Mouse (Mus musculus) neural tube, postnatal 0 days (tissue): Measurements from ENCODE around the gene Olfr1133. TPM values are rescaled to one million over a fixed set of nuclear protein-coding genes. Genes with fewer than 3 reads are reported as not detected.

Experiments used
- polyA plus RNA-seq: library from polyadenylated mRNA; unstranded; fragments of >200 nt; fragmentation: Nextera tagmentation; extraction: Ambion mirVana; gene quantifications from 2 replicates; pipeline ENCODE4 v1.2.1, GENCODE M21; 2015

Olfr1133 gene
- not detected in 2 replicates for polyA plus RNA-seq

DNA sequence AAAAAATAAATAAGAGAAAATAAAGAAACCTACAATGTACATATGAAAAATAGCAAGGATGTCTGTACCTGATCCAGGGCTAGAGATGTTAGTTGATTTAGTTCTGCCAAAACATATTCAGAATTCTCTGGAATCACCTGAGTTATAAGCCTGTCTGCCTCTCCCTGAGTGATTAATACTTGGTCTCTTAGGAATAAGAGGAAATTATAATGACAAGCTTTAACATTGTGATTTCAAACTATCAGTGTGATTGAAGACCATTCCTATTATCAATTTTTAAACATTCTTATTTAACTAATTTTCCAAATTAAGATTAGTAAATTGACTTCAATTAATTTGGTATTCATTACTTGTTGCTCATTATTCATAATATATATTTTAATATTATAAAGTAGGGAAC is at the start of gene Olfr1133:
Gene Olfr1133, minus strand, starts transcription at position 101 of the 400 bp plus-strand sequence.

DNA sequence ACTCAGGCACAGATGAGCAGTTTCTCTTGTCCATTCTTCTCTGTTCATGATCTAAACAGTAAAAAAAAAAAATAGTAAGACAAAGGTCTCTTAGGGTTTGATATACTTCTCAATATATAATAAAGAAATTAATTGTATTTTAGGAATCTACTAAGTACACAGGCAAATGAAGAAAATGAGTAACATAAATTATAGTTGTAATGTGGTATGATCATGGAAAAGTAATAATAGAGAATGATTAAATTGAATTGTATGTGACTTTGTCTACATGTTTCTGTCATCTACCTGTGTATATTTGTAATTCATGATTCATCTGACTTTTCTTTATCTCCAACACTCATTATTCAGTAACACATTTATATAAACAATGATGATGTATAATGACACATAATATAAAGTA is 46.7 kb upstream of the Olfr1133 start, which contains the start of gene Olfr1136:
Gene Olfr1136, minus strand, starts transcription at position 101 of the 400 bp plus-strand sequence.

DNA sequence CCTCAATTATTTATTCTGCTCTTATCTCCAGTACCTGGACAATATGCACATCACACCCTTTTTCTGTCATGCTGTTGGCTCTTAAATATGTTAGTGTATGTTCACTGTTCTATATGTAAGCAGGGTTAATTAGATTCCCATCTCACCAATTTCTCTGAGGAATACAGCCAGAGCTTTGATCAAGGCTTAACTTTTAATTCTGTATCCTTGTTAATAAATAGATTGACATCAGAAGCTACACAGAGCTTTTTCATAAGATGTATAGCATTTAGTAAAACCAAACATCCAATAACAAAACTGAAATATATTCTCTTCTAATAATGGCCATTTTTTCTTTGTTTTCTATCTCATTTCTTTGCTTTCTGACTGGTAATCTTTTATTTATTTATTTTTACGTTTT is 26.4 kb upstream of the Olfr1133 start, which contains the start of gene Olfr1135:
Gene Olfr1135, minus strand, starts transcription at position 101 of the 400 bp plus-strand sequence.

DNA sequence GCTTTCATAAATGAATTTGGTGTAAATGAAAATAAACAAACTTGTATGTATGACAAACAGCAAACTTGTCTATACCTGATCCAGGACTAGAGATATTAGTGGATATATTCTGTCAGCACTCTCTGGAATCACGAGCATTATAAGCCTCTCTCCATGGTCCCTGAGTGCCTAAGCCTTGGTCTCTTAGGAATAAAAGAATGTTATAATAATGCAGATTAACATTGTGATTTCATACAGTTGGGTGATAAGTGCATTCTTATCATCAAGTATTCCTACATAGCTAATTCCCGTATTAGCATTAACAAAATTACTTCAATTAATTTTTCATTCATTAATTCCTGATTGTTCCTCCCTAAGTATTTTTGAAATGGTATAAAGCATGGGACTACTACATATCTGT is 11.2 kb upstream of the Olfr1133 start, which contains the start of gene Olfr1134:
Gene Olfr1134, minus strand, starts transcription at position 101 of the 400 bp plus-strand sequence.

DNA sequence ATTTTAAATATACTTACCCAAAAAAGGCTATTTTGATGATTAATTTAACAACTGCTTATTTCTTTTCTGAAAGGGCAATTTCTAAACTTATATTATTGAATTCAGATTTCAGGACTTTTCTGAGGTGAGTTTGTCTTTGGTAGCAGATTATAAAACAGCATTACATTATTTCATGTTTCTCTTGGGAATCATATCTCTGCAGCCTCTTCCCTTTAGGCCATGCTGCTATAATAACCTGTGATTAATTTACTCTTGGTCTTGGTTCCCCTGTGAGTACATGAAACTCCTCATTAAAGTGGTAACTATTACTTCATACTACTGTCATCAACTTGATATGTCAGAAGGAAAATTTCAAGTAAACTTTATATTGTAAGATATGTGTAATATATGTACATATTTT is 9.7 kb downstream of the Olfr1133 start, which contains the start of gene Olfr1132:
Gene Olfr1132, minus strand, starts transcription at position 101 of the 400 bp plus-strand sequence.

GRCm38 (mm10) chr2:87626804-87627203 is 20.4 kb downstream of the Olfr1133 start, which contains the start of gene Olfr1131:
Olfr1131 (plus strand) TSS chr2:87627104.

GRCm38 (mm10) chr2:87605912-87606311 is 41.3 kb downstream of the Olfr1133 start, which contains the start of gene Olfr1130:
Olfr1130 (plus strand) TSS chr2:87606212.

Other genes with a start within 250 kb of the Olfr1133 start
- gene Olfr1123, start 230.7 kb downstream of the Olfr1133 start, polyA plus RNA-seq: not detected in 2 replicates
- gene Olfr1124, start 217.1 kb downstream of the Olfr1133 start, polyA plus RNA-seq: 0.06 and 0.11 TPM in 2 replicates
- not detected in 2 replicates for gene Olfr1126, start 193.4 kb downstream of the Olfr1133 start, polyA plus RNA-seq
- gene Pramel7, start 150.3 kb downstream of the Olfr1133 start, polyA plus RNA-seq: not detected in 2 replicates
- not detected in 2 replicates for gene Pramel6, start 140.8 kb downstream of the Olfr1133 start, polyA plus RNA-seq
- gene Olfr153, start 115.6 kb downstream of the Olfr1133 start, polyA plus RNA-seq: not detected in 2 replicates
- gene Olfr1128, start 101.8 kb downstream of the Olfr1133 start, polyA plus RNA-seq: not detected in 2 replicates
- gene Olfr1129, start 73.5 kb downstream of the Olfr1133 start, polyA plus RNA-seq: not detected in 2 replicates
- not detected in 2 replicates for gene Olfr1130, start 41.2 kb downstream of the Olfr1133 start, polyA plus RNA-seq
- gene Olfr1131, start 20.3 kb downstream of the Olfr1133 start, polyA plus RNA-seq: not detected in 2 replicates
- not detected in 2 replicates for gene Olfr1132, start 9.8 kb downstream of the Olfr1133 start, polyA plus RNA-seq
- gene Olfr1134, start 11.1 kb upstream of the Olfr1133 start, polyA plus RNA-seq: not detected in 2 replicates
- not detected in 2 replicates for gene Olfr1135, start 26.3 kb upstream of the Olfr1133 start, polyA plus RNA-seq
- gene Olfr1136, start 46.6 kb upstream of the Olfr1133 start, polyA plus RNA-seq: not detected in 2 replicates
- not detected in 2 replicates for gene Olfr1137, start 65.8 kb upstream of the Olfr1133 start, polyA plus RNA-seq
- gene Olfr1138, start 92.6 kb upstream of the Olfr1133 start, polyA plus RNA-seq: not detected in 2 replicates
- not detected in 2 replicates for gene Olfr1140, start 96.4 kb upstream of the Olfr1133 start, polyA plus RNA-seq
- not detected in 2 replicates for gene Olfr1141, start 106.6 kb upstream of the Olfr1133 start, polyA plus RNA-seq
- gene Olfr152, start 132.1 kb upstream of the Olfr1133 start, polyA plus RNA-seq: not detected in 2 replicates
- gene Olfr1143, start 153.2 kb upstream of the Olfr1133 start, polyA plus RNA-seq: not detected in 2 replicates
- not detected in 2 replicates for gene Olfr1145, start 162.4 kb upstream of the Olfr1133 start, polyA plus RNA-seq
- not detected in 2 replicates for gene Olfr1148, start 183.2 kb upstream of the Olfr1133 start, polyA plus RNA-seq
- gene Olfr1150-ps1, start 196.6 kb upstream of the Olfr1133 start, polyA plus RNA-seq: not detected in 2 replicates
- not detected in 2 replicates for gene Olfr1151, start 208.5 kb upstream of the Olfr1133 start, polyA plus RNA-seq
- not detected in 2 replicates for gene Olfr1152, start 219.1 kb upstream of the Olfr1133 start, polyA plus RNA-seq
- gene Olfr1153, start 247.6 kb upstream of the Olfr1133 start, polyA plus RNA-seq: not detected in 2 replicates